Mouse (Mus musculus): ENCODE data around the gene Vtn. TPM values are rescaled to one million over a fixed set of nuclear protein-coding genes. Genes with fewer than 3 reads are reported as not detected.

Vtn gene
- polyA plus RNA-seq, 1 experiment from 2014 or later: 0.84 TPM

DNA sequence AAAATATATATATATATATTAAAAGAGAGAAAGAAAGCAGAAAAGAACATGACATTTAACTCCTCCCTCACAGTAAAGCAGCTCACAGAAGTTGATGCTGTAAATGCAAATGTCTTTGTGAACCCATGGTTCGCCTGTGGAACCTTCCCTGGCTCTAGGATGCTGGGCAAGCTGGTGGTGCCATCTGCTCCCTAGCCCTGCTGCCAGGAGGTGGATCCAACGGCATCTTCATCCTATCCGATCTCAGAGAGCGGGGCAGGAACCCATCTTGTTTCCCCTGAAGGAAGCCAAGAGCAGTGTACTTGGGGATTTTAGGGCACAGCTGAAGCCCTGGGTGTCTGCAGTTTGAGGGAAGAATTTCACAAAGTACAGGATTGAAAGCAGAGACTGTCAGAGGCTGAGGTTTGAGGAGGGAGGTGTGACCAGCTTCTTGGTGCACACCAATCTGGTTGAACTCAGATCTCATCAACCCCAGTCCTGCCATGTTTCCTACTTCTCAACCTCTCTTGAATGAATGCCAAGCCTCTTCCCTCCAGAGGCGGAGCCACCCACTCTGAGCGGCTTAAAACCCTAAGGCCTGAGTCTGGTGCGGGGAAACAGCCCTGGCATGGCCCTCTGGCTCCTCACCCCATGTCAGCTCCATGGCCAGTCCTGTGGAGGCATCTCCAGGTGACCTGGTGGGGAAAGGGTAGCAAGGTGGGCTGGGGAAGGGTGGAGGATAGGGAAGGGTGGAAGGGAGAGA is 4.2 kb downstream of the Vtn start, which contains the start of gene Sebox:
Gene Sebox (plus strand): TSS at position 539 of the 742 bp plus-strand sequence.
- H3K36me3 ChIP-seq (ENCODE audit: control insufficient read depth, insufficient read depth, low read length): peaks cover 25% of the 10 kb centered on the region
- no peak within 1 kb of the TSS for H3K27ac ChIP-seq (ENCODE audit: low read depth, low read length)
- H3K4me2 ChIP-seq (replicated peaks; ENCODE audit: low read depth, low read length): no peak within 1 kb of the TSS
- no peaks in the 10 kb centered on the region for H3K4me1 ChIP-seq (ENCODE audit: control insufficient read depth, insufficient read depth, low read length)
- H3K9ac ChIP-seq (ENCODE audit: low read depth, low read length): no peak within 1 kb of the TSS
- no peaks in the 10 kb centered on the region for H3K9me3 ChIP-seq (ENCODE audit: control insufficient read depth, low read length)
- no peak within 1 kb of the TSS for H3K4me3 ChIP-seq (ENCODE audit: low read length)
- 75% methylated on average over 7 of the region's 7 CpGs for WGBS
- H3K27me3 ChIP-seq (ENCODE audit: control insufficient read depth, insufficient read depth, low read length): peaks cover 4% of the 10 kb centered on the region
- ATAC-seq (ENCODE audit: low FRiP score, low TSS enrichment): no peak

GRCm38 (mm10) chr11:78505430-78505829 is 6.5 kb downstream of the Vtn start:
- no peaks in the 10 kb centered on the region for H3K9me3 ChIP-seq (ENCODE audit: control insufficient read depth, low read length)
- H3K27ac ChIP-seq (ENCODE audit: low read depth, low read length): no peak overlapping the region
- ATAC-seq (ENCODE audit: low FRiP score, low TSS enrichment): no peak
- peaks cover 45% of the 10 kb centered on the region for H3K36me3 ChIP-seq (ENCODE audit: control insufficient read depth, insufficient read depth, low read length)
- no peak overlapping the region for H3K4me3 ChIP-seq (ENCODE audit: low read length)
- H3K27me3 ChIP-seq (ENCODE audit: control insufficient read depth, insufficient read depth, low read length): no peaks in the 10 kb centered on the region; the same call in 1 of the 2 replicates
- H3K4me1 ChIP-seq (ENCODE audit: control insufficient read depth, insufficient read depth, low read length): no peaks in the 10 kb centered on the region
- WGBS: 84% methylated on average over 3 of the region's 3 CpGs
- H3K4me2 ChIP-seq (replicated peaks; ENCODE audit: low read depth, low read length): no peak overlapping the region
- H3K9ac ChIP-seq (ENCODE audit: low read depth, low read length): no peak overlapping the region

DNA sequence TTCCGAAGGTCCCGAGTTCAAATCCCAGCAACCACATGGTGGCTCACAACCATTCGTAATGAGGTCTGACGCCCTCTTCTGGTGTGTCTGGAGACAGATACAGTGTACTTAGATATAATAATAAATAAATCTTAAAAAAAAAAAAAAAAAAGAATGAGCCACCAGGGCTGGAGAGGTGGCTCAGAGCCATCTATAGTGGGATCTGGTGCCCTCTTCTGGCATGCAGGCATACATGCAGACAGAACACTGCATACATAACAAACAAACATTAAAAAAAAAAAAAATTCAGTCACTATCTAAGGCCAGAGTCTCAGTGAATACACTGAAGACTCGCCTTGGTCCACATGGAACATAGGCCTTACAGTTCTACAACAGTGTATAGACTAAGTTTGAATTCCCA is 10.3 kb downstream of the Vtn start:
- peaks cover 14% of the 10 kb centered on the region for H3K4me1 ChIP-seq (ENCODE audit: control insufficient read depth, insufficient read depth, low read length)
- peaks cover 51% of the 10 kb centered on the region for H3K36me3 ChIP-seq (ENCODE audit: control insufficient read depth, insufficient read depth, low read length)
- no peak for ATAC-seq (ENCODE audit: low FRiP score, low TSS enrichment)
- H3K9me3 ChIP-seq (ENCODE audit: control insufficient read depth, low read length): no peaks in the 10 kb centered on the region
- no peak overlapping the region for H3K9ac ChIP-seq (ENCODE audit: low read depth, low read length)
- no peak overlapping the region for H3K4me2 ChIP-seq (replicated peaks; ENCODE audit: low read depth, low read length)
- H3K4me3 ChIP-seq (ENCODE audit: low read length): no peak overlapping the region
- no peaks in the 10 kb centered on the region for H3K27me3 ChIP-seq (ENCODE audit: control insufficient read depth, insufficient read depth, low read length)
- no peak overlapping the region for H3K27ac ChIP-seq (ENCODE audit: low read depth, low read length)
- 88% methylated on average over 5 of the region's 5 CpGs for WGBS

DNA sequence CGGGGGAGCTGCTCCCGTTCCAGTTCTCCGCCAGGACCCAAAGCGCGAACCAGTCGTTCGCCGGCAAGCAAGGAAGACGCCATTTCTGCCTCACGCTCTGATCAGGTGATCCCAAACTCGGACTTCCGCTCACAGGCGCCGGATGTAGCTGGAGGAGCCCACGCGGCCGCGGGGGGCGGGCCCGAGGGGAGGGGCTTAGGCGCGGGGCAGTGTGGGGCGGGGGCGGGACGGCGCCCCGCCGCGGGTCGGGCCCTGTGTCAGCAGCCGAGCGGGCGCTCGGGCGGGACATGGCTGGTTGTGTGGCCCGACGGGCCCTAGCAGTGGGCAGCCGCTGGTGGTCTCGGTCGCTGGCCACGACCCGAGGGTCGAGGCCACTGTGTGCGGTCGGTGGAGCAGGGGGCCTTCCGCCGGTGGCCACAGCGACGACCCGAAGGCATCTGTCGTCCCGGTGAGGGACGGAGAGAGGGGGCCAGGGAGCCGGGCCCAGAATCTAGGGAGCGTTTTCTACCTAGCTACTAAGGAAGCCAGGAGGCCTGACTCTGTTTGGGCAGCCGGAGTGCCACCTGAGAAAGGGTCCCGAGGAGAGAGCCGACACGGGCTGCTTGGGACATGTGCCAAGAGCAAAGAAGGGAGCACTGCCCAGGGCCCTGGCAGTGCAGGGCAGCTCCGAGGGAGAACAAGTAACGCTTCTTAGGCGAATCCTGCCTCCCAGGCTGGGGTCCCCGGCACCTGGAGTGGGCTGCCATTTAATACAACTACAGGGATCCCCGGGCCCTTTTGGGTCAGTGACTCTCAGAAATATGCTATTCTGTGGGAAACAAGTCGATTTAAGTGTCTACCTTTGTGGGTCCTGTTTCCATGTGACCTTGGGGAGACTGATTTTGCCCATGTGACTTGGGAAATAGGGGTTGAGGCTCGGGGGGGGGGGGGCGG is 13.4 kb downstream of the Vtn start, which contains the start of the genes Tmem199 and Poldip2:
Gene Tmem199 (minus strand): TSS at position 148 of the 933 bp plus-strand sequence.
Gene Poldip2 (plus strand): TSS at position 169 of the 933 bp plus-strand sequence.
- Histone ChIP-seq H3K27ac (ENCODE audit: low read depth, low read length) (peak within 1 kb of the TSS; percentile 59; the same call in 1 of the 2 replicates), H3K27me3 (ENCODE audit: control insufficient read depth, insufficient read depth, low read length) (no peaks in the 10 kb centered on the region), H3K36me3 (ENCODE audit: control insufficient read depth, insufficient read depth, low read length) (peaks cover 57% of the 10 kb centered on the region), H3K9me3 (ENCODE audit: control insufficient read depth, low read length) (no peaks in the 10 kb centered on the region), H3K4me3 (ENCODE audit: low read length) (peak within 1 kb of the TSS; percentile 73), H3K4me2 (replicated peaks; ENCODE audit: low read depth, low read length) (peak within 1 kb of the TSS; percentile 76), H3K4me1 (ENCODE audit: control insufficient read depth, insufficient read depth, low read length) (peaks cover 14% of the 10 kb centered on the region), H3K9ac (ENCODE audit: low read depth, low read length) (peak within 1 kb of the TSS; percentile 92)
- ATAC-seq (ENCODE audit: low FRiP score, low TSS enrichment): peak; percentile 95
- WGBS: 1% methylated on average over 67 of the region's 67 CpGs

DNA sequence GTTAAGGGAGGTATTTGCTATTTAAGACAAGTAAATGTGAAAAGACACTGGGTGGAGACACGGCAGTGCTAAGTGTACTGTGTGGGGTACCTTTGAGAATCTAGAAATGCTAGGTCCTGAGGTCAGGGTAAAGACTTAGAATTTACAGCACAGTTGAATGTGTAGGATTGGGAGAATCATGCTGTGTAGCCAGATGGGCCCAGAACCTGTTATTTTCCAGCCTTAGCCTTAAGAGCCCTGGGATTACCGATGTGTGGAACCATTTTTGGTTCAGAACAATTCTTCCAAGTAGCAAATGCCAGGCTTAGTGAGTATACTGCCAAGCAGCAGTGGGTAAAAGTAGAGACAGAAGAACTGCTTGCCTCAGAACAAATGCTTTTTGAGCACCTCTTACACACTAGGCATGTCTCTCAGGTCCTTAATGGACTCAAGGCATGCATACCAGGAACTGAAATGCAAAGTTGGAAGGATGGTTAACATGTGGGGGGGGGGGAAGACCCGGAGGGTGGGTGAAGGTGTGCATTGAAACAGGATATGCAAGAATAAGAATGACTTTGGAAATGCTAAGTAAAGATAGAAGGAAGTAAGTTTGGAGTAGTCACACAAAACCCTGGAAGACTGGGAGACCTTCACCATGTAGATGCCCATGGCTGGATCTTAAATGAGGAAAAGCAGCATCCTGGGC is 14.4 kb downstream of the Vtn start:
- peak overlapping the region; percentile 73 for H3K4me3 ChIP-seq (ENCODE audit: low read length)
- H3K9ac ChIP-seq (ENCODE audit: low read depth, low read length): peak overlapping the region; percentile 92; the same call in 1 of the 2 replicates
- 70% methylated on average over 3 of the region's 3 CpGs for WGBS
- peak overlapping the region; percentile 76 for H3K4me2 ChIP-seq (replicated peaks; ENCODE audit: low read depth, low read length)
- H3K9me3 ChIP-seq (ENCODE audit: control insufficient read depth, low read length): no peaks in the 10 kb centered on the region
- peaks cover 57% of the 10 kb centered on the region for H3K36me3 ChIP-seq (ENCODE audit: control insufficient read depth, insufficient read depth, low read length)
- peaks cover 14% of the 10 kb centered on the region for H3K4me1 ChIP-seq (ENCODE audit: control insufficient read depth, insufficient read depth, low read length)
- H3K27ac ChIP-seq (ENCODE audit: low read depth, low read length): no peak overlapping the region
- no peaks in the 10 kb centered on the region for H3K27me3 ChIP-seq (ENCODE audit: control insufficient read depth, insufficient read depth, low read length)
- ATAC-seq (ENCODE audit: low FRiP score, low TSS enrichment): no peak

GRCm38 (mm10) chr11:78515549-78516325 is 16.8 kb downstream of the Vtn start:
- Histone ChIP-seq H3K4me2 (replicated peaks; ENCODE audit: low read depth, low read length) (no peak overlapping the region), H3K4me3 (ENCODE audit: low read length) (no peak overlapping the region), H3K36me3 (ENCODE audit: control insufficient read depth, insufficient read depth, low read length) (peaks cover 57% of the 10 kb centered on the region), H3K27ac (ENCODE audit: low read depth, low read length) (no peak overlapping the region), H3K9ac (ENCODE audit: low read depth, low read length) (no peak overlapping the region), H3K27me3 (ENCODE audit: control insufficient read depth, insufficient read depth, low read length) (no peaks in the 10 kb centered on the region), H3K4me1 (ENCODE audit: control insufficient read depth, insufficient read depth, low read length) (peaks cover 14% of the 10 kb centered on the region), H3K9me3 (ENCODE audit: control insufficient read depth, low read length) (no peaks in the 10 kb centered on the region)
- 65% methylated on average over 2 of the region's 2 CpGs for WGBS
- ATAC-seq (ENCODE audit: low FRiP score, low TSS enrichment): no peak

DNA sequence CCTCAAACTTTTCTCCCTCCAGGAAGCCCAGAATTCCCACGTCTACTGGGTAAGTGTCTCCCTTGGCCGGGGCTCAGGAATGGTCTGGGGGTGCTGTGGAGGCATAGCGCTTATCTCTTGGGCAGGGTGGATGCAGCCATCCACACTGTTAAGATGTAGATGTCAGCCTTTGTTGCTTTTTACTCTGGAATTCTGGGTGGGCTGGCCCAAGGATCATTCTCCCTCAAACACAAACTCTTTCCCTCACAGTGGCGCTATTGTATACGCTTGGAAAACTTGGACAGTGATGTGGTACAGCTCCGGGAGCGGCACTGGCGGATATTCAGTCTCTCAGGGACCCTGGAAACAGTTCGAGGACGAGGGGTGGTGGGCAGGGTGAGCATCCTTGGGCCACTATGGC is 20.0 kb downstream of the Vtn start:
- Histone ChIP-seq H3K27ac (ENCODE audit: low read depth, low read length) (no peak overlapping the region), H3K4me2 (replicated peaks; ENCODE audit: low read depth, low read length) (no peak overlapping the region), H3K4me1 (ENCODE audit: control insufficient read depth, insufficient read depth, low read length) (no peaks in the 10 kb centered on the region), H3K4me3 (ENCODE audit: low read length) (no peak overlapping the region), H3K9me3 (ENCODE audit: control insufficient read depth, low read length) (no peaks in the 10 kb centered on the region), H3K36me3 (ENCODE audit: control insufficient read depth, insufficient read depth, low read length) (peaks cover 85% of the 10 kb centered on the region), H3K9ac (ENCODE audit: low read depth, low read length) (no peak overlapping the region), H3K27me3 (ENCODE audit: control insufficient read depth, insufficient read depth, low read length) (no peaks in the 10 kb centered on the region)
- 92% methylated on average over 10 of the region's 10 CpGs for WGBS
- ATAC-seq (ENCODE audit: low FRiP score, low TSS enrichment): no peak

DNA sequence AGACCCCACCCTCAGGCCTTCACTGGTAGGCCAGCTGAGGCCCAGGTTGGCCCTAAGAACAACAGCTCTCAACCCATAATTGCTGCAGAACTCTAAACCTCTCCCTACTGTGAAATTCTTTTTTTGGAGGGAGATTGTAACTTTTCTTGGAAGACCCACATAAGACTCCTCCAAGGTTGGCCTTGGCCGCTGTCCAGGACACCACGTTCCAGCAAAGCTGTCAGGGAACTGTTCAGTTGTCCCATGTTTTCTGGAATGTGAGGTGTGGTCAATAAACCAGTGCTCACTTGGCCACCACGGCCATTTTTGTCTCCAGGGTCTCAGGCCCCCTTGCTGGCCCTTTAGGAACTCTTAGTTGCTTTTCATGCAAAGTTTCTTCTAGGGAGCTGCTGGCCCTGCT is 23.0 kb downstream of the Vtn start:
- H3K4me2 ChIP-seq (replicated peaks; ENCODE audit: low read depth, low read length): no peak overlapping the region
- ATAC-seq (ENCODE audit: low FRiP score, low TSS enrichment): no peak
- H3K9me3 ChIP-seq (ENCODE audit: control insufficient read depth, low read length): no peaks in the 10 kb centered on the region
- no peaks in the 10 kb centered on the region for H3K27me3 ChIP-seq (ENCODE audit: control insufficient read depth, insufficient read depth, low read length)
- H3K4me3 ChIP-seq (ENCODE audit: low read length): no peak overlapping the region
- peaks cover 90% of the 10 kb centered on the region for H3K36me3 ChIP-seq (ENCODE audit: control insufficient read depth, insufficient read depth, low read length)
- no peak overlapping the region for H3K9ac ChIP-seq (ENCODE audit: low read depth, low read length)
- WGBS: 88% methylated on average over 3 of the region's 3 CpGs
- no peaks in the 10 kb centered on the region for H3K4me1 ChIP-seq (ENCODE audit: control insufficient read depth, insufficient read depth, low read length)
- H3K27ac ChIP-seq (ENCODE audit: low read depth, low read length): no peak overlapping the region
